Mouse (Mus musculus): ENCODE data around the gene Ppt2. TPM values are rescaled to one million over a fixed set of nuclear protein-coding genes. Genes with fewer than 3 reads are reported as not detected.
A peak's percentile ranks its signal among the peaks of the same experiment; 100 is the strongest.

Ppt2 gene
- total RNA-seq, 2 experiments from 2014 or later, result 56.9 to 71.5 TPM

DNA sequence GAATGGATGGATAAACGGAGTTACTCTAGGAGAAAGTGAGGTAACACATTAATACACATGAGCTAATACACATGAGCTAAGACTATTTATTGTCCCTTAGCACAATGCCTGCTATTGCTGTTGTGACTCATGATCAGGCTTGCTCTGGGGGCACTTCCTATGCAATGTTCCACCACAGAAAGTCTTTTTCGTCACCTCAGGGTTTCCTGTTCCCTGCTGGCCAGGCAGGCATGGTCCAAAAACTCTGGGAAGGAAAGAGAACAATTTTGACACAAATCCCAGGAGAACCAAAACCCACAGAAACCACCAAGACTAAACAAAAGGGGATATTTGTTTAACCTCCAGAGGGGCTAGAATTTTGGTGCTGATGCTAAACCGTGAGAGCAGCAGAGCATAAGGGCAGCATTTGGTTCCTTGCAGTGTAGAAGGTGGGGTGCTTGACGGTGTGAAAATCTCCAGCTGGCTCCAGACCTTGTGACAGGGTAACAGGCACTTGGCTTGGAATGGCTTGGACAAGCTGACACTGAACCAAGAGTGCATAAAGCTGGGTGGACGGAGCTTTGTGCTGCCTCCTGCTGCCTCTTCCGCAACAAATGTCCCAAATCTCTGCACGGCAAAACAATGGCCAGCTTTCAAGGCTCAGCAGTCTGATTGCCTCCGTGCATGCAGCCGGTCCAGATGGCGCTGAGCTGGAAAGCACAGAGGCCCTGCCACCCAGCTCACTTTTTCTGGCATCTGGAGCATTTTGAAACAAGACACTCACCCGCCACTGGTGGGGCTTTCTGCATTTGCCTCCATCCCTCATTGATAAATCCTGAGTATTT, 12.7 kb upstream of the Ppt2 start:
- DNase-seq (ENCODE audit: low spot score in 2 of 2), result no peak

DNA sequence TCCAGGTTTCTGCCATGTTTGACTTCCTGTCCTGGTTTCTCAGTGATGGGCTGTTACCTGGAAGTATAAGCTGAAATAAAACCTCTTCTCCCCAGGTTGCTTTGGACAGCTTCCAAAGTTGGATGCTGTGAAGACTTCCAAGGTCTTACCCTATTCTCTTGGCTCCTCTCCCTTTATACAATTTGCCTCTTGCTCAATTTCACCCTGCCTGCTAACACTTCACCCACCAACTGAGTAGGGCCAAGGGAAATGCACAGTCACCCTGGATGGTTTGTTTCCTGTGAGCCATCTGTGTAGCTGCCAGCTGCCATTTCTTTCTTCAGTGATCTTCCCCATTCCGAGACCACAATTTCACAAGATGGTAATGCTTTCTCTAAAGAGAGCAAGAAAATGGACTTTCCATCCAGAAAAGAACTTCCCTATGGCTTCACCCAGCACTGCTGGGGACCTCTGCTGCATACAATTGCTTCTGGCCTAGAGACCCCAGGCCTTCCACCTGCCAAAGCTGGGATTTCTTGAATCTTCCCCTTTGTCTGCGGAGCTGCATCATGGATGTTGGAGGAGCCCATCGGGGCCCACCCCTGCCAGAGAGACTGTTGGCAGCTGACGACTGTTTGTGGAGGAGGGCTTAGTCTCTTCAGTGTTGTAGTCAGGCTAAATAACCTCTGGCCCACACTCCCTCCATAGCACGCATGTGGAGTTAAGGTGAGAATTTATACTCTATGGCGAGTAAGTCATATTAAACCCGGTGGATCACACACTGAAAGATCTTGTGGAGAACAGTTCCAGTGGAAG, 11.3 kb upstream of the Ppt2 start:
- DNase-seq (ENCODE audit: low spot score in 2 of 2), result no peak

DNA sequence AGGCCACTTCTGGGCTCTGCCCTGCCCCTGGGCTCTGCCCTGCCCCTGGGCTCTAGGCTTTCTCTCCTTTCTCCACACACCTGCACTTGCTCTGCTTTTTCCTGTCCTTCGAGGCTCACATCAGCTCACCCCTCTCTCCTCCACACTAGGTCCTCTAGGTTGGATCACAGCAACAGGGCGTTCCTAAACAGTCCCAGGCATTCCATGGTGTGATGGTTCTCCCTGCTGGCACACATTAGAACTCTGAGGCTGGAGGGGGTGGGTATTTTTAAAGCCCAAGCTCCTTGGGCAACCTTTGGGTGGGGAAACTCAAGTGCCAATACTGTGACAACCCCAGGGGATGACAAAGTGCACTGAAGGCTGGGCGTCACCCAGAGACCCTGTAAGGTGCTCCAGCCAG, 9.1 kb upstream of the Ppt2 start:
- DNase-seq (ENCODE audit: low spot score in 2 of 2), result no peak

DNA sequence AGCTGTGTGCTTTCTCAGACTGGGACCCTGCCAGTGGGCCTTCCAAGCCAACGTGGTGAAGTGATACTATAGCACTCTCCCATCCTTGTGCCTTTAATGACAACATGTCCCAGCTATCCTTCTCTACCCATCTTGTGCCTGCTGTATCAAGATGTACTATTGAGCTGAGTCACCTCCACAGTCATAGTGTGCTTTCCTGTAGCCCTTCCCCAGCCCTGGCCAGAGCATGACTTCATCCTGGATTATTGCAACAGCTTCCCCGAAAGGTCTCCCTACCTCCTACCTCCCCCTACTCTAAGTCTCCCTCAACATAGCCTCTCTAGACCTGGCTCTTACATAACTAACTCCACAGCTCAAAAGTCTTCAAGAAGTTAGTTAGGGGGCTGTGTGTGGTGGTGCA, 7.4 kb upstream of the Ppt2 start:
- no peak for DNase-seq (ENCODE audit: low spot score in 2 of 2)

DNA sequence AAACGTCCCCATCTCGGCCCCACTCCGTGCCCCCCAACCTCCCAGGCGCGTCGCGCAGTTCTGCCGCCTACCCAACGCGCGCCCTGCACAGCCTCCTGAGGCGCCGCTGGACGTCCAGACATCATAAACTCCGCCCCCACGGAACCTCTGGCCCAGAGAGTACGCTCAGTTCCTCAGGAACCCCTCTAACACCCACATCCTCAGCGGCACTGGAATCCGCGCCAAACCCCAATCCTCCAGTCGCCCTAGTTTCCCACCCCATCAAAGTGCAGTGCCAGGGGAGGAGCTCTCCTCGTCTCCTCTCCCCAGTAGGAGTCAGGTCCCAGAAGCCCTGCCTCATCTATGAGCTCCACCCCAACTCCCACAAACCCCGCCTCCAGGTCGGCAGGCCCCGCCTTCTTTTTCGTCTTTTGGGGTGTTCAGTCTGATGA, 4.0 kb upstream of the Ppt2 start:
- peak; percentile 71 to 75 for DNase-seq (ENCODE audit: low spot score in 2 of 2)

DNA sequence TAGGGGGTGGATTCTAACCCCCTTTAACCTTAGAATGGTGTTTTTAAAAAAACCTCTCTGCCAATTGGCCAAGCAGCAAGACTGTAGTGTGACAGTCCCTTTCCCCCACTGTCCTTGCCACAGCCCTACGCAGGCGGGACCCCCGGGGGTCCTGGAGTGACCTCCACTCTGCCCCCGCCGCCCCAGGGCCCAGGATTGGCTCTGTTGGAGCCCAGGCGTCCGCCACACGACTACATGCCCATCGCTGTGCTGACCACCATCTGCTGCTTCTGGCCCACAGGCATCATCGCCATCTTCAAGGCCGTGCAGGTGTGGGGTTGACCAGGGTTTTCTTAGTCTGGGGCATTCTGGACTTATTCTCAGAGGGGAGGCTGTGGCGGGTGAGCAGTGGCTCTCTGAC, 3.3 kb upstream of the Ppt2 start:
- no peak for DNase-seq (ENCODE audit: low spot score in 2 of 2)

DNA sequence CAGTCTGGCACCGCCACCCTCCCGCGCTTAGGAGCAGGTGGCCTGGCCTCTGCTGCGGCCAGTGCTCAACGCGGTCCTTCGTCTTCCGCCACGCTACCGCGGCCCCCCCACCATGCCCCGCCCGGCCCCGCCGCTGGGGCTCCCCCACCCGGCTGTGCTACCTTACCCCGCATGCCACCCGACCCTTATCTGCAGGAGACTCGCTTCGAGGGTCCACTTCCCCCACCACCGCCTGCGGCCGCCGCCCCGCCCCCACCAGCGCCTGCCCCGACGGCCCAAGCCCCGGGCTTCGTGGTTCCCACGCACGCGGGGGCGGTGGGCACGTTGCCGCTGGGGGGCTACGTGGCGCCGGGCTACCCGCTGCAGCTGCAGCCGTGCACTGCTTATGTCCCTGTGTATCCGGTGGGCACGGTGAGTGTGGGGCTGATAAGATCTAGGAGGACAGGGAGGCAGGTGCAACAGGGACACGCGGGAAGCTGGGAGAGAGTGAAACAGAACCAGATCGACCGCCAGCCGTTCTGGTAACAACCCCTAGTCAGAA, 2.5 kb upstream of the Ppt2 start:
- no peak for DNase-seq (ENCODE audit: low spot score in 2 of 2)

DNA sequence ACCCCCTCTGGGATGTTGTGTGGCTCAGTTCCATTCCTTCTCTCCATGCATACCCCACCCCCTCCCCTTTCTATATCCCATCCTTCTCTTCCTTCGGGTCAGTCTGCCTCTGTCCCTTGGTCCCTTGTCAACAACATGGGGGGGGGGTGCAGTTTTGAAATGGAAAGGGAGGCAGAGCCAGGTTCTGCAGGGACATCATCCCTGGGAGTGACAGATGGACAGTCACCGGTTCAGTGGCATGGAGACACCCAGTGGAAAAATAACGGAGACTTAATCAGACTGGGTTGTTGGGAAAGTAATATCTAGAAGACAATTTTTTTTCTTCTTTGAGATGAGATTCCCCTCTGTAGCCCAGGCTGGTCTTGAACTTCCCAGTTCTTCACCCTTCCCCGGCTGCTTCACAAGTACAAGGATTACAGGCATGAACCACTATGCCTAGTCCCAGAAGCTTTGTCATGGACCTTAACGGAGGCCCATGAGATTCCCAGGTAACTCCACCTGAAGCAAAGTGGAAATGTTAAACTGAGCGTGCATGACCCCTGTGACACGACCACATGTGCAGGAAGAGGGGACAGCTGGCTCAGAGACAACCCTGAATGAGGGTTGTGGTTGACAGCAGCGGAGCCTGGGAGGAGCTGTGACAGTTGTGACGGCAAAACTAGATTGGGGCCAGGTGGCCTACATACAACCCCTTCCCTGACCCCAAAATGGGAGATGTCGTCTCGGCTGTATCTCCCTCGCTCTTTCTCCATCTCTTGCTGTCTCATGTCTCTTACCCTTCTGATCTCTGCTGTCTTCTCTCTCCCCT, 1.7 kb upstream of the Ppt2 start:
- no peak for DNase-seq (ENCODE audit: low spot score in 2 of 2)

DNA sequence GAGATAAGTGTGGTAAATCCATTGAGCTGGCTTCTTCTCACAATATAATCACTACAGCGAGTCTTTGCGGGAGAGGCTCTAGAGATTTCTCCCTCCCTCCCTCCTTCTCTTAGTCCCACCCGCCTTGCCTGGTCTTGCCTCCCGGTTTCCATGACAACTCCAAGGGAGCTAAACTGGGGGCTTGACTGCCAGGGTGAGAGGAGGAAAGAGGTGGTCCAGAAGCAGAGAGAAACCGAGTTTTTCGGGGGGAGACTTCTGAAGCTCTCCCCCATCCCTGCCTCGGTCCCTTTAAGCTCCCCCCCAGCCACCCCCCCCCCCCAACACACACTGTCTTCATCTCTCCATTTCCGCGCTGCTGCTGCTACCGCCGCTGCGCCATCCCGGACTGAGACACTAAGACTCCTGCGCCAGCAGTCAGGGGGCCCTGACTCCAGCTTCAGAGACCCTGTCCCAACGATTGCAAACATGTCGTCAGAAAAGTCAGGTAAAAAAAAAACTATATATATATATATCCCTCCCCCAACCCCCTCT, 976 bp upstream of the Ppt2 start, which contains the start of gene Prrt1:
Prrt1 (plus strand) TSS at position 313 of the 531 bp plus-strand sequence.
- DNase-seq (ENCODE audit: low spot score in 2 of 2), result no peak

DNA sequence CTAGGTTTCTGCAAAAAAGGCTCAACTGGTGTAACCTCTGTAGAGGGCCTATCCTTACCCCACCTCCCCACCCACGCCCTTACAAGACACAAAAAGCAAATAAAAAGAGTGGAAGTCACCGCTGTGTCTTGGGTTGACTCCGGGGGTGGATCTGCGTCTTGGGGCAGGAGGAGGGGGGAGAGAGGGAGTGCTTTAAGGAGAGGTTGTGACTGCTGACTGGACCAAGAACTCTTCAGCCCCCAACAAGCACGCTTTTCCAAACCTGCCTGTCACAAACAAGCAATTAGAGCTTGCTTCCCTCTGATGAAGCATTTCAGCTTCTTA, 296 bp upstream of the Ppt2 start:
- no peak for DNase-seq (ENCODE audit: low spot score in 2 of 2)

DNA sequence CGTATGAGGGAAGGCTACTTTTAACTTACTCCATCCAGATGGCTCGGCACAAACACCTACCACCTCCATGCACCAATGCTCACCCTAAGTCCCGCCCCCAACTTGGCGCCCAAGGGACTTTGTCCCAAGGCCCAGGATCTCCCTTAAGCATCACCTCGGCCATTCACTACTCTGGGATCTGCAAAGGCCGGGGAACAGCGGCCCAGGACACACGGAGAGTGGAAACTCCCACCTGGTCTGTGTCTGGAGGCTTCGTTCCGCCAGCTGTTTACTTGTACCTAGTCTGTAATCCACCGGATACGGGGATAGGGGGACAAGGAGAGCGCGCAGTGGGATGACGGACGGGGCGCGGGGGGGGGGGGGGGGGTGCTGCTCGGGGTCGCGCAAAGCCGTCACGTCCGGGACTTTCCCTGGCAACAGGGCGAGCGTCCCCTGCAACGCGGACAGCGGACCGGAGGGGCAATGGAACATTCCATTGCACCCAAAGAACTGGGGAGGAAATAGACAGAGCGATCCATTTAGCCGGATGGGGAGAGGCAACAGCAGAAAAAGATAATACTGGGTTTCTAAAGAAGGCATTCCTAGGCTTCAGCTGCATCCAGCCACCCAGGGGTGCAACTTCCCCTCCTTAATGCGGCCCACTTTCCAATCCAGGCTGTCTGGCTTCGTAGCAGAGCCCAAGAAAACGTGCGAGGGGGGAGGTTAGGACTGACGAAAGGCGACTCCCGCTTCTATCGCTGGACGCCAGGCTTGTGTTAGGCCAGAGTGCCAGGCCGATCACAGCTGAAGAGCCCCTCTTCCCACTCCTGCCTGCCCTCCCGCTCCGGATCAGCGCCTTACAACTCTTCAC, 992 bp downstream of the Ppt2 start:
- peak; percentile 76 to 79 for DNase-seq (ENCODE audit: low spot score in 2 of 2)

DNA sequence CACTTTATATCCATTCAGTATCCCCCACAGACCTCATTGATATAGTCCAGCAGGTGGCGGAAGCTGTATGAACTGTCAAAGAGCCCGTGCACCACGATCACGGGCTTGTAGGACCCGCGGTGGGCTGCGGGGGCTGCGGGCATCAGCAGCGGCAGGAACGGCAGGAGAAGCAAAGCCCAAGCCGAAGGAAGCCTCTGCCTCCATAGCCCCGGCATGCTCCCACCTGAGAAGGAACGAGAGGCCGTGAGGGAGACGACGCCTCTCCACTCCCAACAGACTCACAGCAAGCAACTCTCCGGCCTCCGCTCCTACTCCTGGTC, 1.6 kb downstream of the Ppt2 start:
- no peak for DNase-seq (ENCODE audit: low spot score in 2 of 2)

DNA sequence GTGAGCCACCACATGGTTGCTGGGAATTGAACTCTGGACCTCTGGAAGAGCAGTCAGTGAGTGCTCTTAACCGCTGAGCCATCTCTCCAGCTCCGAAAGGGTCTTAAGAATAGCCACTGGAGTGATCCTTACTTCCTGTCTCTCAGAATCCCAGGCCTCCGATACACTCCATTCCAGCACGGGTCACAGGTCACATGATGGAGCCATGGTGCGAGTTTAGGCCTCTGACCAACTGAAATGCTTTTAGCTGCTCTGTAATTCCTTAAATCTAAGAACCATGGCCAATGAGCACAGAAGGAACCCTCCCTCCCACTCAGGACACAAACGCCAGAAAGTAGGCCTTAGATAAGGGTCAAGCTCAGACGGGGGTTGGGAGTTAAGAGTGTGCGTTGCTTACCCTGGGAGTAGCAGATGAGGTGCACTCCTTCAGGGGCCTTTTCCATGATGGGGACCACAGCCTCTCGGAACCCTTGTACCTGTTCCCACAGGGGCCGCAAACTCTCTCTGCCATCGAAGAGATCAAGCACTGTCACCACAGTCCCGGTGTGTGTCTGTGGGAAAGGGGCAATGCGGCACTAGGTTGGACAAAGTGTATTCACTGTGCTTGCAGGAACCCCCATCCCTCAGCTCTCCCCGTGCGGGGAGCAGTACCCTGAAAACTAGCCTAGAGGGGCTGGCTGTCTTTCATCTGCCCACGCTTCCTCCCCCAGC, 2.1 kb downstream of the Ppt2 start:
- no peak for DNase-seq (ENCODE audit: low spot score in 2 of 2)

DNA sequence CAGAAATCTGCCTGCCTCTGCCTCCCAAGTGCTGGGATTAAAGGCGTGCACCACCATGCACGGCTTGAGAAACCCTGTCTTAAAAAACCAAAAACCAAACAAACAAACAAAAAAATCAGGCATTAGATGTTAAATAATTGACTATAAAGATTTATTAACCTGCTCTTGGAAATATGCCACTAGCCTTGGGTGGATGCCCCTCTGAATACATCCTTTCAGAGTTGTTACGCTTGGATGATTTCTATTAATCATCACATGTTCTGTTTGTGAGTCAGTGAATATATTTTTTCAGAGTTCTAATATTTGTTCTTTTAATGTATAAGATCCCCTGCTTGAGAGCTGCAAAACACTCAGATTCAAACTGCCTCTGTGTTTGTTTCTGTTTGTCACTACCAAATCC, 3.3 kb downstream of the Ppt2 start:
- DNase-seq (ENCODE audit: low spot score in 2 of 2), result no peak

DNA sequence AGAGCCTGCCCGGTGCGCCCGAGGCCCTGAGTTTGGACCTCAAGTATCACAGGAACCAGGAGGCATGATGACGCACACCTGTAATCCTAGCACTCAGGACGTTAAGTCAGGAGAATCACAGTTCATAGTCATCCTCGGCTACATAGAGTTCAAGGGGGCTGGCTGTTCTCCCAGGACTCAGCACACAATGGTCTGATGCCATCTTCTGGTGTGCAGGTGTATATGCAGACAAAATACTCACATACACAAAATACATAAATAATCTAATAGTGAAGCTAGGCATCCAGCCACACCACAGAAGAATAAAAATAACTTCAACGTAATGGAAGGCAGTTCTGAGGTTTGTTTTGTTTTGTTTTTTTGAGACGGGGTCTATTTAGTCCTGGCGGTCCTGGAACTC, 5.1 kb downstream of the Ppt2 start:
- no peak for DNase-seq (ENCODE audit: low spot score in 2 of 2)

DNA sequence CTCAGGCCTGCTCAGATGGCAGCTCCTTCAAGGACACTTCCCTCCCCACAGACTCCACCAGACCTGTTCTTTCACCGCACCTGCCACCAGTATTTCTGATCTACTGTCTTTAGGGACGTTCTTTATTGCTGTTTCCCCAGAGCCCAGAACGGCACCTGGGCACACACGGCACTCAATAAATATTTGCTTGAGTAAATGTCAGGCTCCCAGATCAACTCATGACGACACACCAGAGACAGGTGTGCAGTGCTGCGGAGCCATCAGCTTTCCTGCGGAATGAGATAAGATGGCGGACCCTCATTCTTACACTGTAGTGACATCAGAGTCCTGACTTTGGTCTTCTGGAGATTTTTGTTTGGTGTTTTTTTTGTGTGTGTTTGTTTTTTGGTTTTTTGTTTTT, 7.3 kb downstream of the Ppt2 start:
- DNase-seq (ENCODE audit: low spot score in 2 of 2), result no peak

DNA sequence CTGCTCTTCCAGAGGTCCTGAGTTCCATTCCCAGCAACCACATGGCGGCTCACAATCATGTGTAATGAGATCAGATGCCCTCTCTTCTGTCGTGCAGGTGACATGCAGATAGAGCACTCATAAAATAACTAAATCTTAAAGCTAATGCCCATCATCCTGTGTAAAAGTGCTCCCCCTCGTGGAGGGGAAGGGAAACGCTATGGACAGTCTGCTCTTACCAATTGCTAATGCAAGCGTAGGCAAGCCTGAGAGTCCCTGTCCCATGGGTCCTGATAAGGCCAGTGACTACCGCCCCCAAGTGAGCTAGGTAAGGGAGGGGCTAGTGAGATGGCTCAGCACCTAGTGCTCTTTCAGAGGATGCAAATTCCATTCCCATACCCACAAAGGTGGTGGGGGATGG, 9.3 kb downstream of the Ppt2 start:
- peak; percentile 70 to 74 for DNase-seq (ENCODE audit: low spot score in 2 of 2)

DNA sequence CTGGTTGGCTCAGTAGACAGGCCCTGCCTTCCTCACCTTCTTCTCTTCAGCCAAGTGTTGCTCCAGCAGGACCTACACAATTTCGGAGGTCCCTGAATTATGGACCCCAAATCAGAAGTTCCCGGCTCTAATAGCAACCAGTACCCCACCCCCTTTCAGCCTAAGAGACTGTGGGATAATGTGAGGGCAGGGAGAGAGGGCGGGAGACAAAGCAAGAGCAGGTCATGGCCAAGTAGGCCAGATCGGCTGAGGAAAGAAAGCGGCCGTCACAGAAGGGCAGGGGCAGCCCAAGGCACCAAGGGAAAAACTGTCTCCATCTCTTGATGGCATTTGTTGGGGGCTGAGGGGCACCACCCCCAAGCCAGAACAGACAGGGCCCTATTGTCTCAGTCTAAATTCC, 12.4 kb downstream of the Ppt2 start, which contains the start of gene Egfl8:
Egfl8 (minus strand) TSS at position 101 of the 400 bp plus-strand sequence.
- no peak for DNase-seq (ENCODE audit: low spot score in 2 of 2)

DNA sequence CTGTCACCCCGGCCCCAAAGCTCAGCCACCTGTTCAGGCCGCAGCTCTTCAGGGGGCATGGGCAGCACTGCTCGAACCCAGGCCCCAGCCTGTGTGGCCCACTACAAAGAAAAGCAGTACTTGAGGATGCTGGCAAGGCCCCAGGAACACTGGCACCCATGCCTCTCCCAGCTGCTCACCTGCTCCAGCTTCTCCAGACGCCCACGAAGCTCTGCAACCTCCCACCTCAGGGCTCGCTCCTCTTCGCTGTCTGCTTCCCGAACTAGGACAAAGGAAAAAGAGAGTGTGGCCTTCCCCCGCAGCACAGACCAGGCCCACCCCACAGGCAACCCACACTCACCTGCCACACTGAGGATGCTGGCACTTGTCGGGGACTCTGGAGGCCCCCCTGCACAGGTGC, 14.5 kb downstream of the Ppt2 start:
- no peak for DNase-seq (ENCODE audit: low spot score in 2 of 2)

Data from adrenal gland, adult 18-20 months (tissue).